Mouse (Mus musculus) neutrophil, adult 5-6 weeks (primary cell): ENCODE measurements around the gene Sstr5. TPM values are rescaled to one million over a fixed set of nuclear protein-coding genes. Genes with fewer than 3 reads are reported as not detected.

Experiments
- ATAC-seq: fragments of 151-379, 151-347 bp; 2 replicates; pipeline ENCODE4 v1.8.0; 2017; ENCODE audit warnings: mild to moderate bottlenecking, moderate TSS enrichment; ENCODE audit not compliant: insufficient number of reproducible peaks, poor library complexity, low FRiP score, severe bottlenecking; ENCODE audit errors: extremely low read depth
- total RNA-seq: library from RNA; stranded (forward); fragments of 200-1000 nt; gene quantifications from 2 replicates; pipeline ENCODE4 v1.2.3, GENCODE M21; 2017

The Sstr5 gene
- not detected in 2 replicates for total RNA-seq

DNA sequence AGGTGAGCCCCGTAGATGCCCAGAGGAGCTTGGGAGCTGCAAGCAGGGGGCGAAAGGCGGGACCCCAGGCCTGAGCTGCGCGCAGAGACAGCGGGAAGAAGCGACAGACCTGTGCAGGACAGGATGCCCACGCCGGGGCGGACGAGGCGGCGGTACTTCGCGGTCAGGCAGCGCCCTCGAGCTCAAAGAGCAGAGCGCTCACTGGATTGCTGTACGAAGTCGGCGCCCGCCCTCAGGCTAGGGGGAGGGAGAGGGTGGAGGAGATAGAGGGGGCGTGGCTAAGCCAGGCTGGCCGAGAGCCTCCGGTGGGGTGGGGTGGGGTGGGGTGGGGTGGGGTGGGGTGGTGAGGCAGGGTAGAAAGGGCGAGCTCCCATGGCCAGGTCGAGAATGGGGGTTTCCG, at the start of gene Sstr5:
Sstr5 (minus strand) TSS at position 276 of the 400 bp plus-strand sequence.
- ATAC-seq, result no peak

GRCm38 (mm10) chr17:25541768-25542167, 44.7 kb upstream of the Sstr5 start:
- no peak for ATAC-seq

GRCm38 (mm10) chr17:25540731-25541130, 43.6 kb upstream of the Sstr5 start:
- no peak for ATAC-seq

DNA sequence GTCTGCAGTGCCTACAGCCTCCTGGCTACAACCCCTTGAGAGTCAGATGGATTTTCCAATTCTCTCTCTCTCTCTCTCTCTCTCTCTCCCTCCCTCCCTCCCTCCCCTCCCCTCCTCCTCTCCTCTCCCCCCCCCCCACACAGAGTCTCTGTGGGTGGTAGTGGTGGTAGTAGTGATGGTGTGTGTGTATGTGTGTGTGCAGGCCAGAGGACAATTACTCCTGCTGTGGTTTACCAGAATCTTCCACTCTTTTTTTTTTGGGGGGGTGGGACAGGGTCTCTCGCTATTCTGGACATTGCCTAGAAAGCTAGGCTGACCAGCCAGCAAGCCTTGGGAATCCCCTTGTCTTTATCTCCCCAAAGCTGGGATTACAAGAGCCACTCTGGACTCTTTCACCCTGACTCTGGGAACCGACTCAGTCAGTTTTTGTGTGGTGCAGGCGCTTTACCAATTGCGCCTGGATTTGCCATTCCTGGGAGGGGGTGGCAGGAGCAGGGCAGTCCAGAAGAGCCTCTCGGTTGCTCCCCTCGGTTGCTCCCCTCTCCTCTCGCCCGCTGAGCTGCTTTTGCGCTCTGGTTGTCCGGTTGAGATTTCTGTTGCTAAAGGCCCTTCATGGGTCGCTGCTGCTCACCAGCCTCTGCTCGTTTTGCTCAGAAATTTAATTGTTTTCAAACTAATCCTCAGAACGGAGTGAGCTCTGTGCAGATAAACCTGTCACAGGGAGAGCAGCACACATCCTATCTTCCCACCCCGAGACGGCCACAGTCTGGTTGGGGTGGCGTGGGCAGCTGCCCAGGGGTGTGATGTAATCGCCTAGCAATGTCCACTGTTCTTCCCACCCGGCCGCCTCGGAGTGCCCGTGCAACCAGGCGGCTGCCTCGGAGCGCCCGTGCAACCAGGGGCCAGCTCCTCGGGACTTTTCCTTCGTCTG, 42.1 kb upstream of the Sstr5 start:
- ATAC-seq, result no peak

GRCm38 (mm10) chr17:25530357-25531022, 33.4 kb upstream of the Sstr5 start:
- no peak for ATAC-seq

GRCm38 (mm10) chr17:25522080-25522479, 25.0 kb upstream of the Sstr5 start:
- ATAC-seq, result no peak

- ATAC-seq, result no peak
Observed at GRCm38 (mm10) chr17:25520492-25520891, 23.4 kb upstream of the Sstr5 start.

DNA sequence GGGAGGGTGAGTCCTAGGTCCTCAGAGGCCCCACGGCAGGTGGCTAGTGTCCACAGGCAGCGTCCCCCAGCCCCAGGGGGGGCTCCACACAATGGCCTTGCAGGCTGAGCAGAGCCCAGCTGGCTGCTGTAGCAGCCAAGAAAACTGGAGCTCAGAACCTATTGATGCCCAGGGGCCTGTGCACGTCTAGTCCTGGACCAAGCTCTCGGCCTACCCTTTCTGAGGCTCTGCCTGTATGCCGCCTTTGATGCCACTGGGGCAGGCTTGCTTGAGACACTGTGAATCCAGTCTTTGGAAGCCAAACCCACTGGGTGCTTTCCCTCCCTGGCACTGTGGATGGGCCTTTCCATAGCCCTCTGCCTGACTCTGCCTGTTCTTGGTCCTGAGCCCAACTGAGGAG, 22.4 kb upstream of the Sstr5 start:
- no peak for ATAC-seq

DNA sequence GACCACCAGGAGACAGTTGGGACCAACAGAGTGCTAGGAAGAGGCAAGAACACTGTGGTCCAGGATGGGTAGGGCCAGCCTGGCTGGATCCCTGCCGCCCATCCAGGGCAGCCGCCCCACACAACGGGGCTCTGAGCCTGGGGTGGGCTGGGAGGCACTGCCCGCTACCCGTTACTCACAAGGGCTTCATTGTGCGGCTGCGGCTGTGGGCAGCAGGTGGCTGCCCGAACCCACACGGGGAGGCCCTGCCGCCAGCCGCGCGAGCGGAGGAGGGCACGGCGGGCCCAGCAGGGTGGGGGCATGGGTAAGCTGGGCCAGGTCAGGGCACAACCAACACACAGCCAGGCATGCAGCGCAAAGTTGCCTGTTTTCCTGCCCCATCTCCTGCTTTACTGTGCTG, 21.1 kb upstream of the Sstr5 start:
- no peak for ATAC-seq

DNA sequence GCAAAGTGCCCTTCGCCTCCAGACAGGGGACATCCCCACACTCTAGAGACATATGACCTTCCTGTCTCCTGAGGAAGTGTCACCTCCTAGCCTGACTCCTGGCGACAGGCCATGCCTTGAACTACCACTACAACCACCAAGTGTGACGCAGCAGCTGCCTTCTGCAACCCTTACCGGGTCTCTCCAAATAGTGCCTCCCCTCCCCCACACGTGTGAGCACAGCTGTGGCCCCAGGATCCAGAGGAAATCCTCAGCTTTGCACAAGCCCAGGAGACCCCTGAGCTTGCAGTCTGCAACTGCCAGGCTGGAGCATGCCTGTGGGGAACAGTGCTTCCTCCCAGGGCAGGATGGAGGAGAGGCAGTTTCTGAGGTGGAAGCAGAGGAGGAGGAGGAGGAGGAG, 19.2 kb upstream of the Sstr5 start:
- no peak for ATAC-seq

DNA sequence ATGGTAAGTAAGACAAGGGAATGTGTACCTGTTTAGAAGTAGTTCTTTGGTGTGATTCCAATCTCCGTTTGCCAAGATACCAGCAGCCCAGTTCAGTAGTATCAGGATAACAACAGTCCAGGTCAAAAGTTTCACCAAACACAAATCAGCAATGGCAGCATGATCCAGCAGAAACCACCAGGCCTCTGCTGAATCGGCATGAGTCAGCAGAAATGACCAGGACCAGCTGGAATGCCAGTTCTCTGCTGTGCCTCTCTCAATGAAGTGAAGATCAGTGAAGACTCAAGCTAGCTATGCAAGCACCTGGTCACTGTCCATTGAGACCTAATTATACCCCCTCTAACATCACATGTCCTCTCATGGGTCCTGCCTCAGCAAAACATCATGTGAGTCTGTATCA, 17.0 kb upstream of the Sstr5 start:
- no peak for ATAC-seq

DNA sequence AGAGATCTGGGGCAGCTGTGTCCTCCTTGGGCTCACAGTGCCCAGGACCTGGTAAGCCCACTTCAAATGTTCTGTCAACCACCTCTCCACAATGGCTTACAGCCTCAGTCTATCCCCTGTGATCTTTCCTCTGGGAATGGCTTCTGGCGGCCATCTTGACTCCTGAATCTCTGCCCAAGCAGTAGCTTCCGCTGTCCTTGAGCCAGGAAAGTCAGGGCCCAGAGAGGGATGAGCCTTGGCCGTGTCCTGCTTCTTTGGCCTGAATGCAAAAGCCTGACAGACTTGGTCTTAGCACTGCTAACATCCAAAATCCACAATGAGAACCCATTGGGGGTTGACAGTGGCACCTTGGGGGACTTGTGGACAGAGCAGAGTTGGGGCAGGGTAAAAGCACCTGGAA, 14.8 kb upstream of the Sstr5 start:
- ATAC-seq, result no peak

DNA sequence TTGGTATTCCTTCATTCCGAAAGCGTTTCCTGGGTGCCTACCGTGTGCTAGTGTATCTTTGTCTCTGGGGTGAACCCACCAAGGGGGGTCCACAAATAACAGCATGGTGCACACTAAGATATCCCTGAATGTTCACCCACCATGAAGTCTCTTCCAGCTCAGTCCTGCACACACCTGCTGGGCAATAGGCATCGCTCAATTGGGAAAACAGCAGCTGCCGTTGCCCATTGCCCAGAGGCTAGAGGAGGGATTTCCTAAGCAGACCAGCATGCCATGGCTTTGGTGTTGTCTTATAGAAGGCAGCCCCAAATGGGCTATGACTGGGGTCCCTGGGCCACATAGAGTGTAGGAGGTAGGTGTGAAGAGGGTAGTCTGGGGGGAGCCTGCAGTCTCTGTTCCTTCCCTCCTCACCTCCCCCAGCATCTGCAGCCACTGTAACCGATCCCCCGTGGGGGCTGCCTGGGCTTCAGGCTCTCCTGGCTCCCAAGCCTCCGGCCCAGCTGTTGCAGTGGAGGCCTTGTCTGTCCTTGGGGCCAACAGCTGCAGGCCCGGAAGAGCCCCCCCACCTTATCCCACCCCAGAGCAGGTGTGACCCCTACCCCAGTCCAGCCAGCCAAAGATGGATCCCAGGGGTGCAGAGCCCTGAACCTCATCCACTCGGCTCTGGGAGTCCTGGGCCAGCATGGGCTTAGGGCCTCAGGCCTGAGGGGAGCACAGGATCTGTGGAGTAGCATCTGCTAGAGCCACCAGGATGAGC, 13.2 kb upstream of the Sstr5 start:
- ATAC-seq, result no peak

DNA sequence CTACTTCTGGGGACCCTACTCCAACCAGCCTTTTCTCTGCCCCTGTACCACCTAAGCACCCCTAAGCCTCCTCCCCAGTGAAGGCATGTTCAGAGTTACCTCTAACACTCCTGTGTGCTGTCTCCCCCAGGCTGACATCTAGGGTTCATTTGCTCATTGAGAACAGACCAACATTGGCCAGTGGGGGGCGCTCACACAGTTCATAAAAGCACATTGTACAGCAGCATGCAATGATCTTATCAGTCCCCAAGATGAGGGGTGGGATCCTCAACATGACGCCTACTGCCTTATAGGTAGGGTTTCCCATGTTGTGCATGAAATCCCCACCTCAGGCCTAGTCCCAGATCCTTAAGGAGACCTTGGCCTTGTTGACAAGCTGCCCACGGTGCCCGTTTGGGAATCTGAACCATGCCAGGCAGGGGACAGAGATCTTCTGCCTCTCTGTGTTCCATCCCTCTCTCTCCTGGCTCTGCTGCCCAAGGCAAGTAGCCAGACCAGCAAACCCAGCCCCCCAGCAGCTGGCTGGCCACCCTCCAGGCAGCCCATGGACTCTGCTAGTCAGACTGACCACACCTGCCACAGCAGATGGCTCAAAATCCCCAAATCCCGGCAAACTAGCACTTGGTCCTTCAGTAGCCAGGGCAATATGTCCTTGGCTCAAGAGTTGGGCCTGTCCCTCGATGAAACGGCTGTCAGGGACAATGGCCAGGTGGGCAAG, 11.9 kb upstream of the Sstr5 start:
- no peak for ATAC-seq

- no peak for ATAC-seq
Observed at GRCm38 (mm10) chr17:25507799-25508198, 10.7 kb upstream of the Sstr5 start.

DNA sequence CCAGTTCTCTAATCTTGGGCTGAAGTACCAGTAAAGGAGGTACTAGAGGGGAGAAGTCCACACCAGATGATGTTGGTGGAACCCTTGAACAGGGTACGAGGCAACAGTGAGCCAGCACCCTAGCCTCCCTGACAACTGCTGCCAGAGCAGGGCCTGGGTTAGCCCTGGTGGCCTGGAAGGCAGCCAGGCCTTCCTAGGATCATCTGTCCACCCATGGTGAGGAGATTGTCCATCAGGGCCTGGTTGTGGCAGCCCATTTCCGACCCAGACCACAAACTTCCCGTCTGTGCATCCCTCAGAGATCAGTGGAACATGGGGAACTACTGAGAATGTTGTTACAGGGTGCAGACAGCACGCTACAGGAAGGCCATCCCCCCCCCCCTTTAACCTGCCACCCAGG, 5.5 kb upstream of the Sstr5 start:
- ATAC-seq, result no peak

- ATAC-seq, result no peak
Observed at GRCm38 (mm10) chr17:25482092-25482491, 15.0 kb downstream of the Sstr5 start.

- no peak for ATAC-seq
Observed at GRCm38 (mm10) chr17:25480820-25481219, 16.3 kb downstream of the Sstr5 start.

DNA sequence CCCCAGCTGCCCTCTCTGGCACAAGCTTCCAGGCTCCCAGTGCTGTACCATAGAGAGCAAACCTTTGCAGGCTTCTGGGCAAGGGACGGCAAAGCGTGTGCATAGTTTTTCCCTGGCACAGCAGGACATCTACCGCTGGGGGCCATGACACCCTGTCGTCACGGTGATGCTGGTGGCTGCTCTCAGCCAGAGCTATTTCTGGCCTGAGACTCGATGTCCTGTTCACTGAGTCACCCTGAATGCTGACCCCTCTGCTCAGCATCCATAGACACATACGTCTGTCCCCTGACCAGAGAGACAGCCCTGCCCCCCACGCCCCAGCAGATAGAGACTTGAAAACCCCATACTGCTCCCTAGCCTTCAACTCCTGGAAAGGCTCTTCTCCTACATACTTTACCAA, 16.9 kb downstream of the Sstr5 start:
- ATAC-seq, result no peak
